Mouse (Mus musculus) brain, embryonic 14.5 days (tissue): Measurements from ENCODE around the gene Tex10.

Experiments used
- CTCF ChIP-seq: fragments of 200-500 bp; IDR thresholded peaks from 2 replicates; pipeline ENCODE4 v1.5.1; 2012; ENCODE audit warnings: inconsistent platforms, mild to moderate bottlenecking, moderate library complexity, borderline replicate concordance; ENCODE audit not compliant: insufficient read depth, insufficient read length; ENCODE audit errors: extremely low read depth
- POLR2A ChIP-seq: fragments of 200-500 bp; IDR thresholded peaks from 2 replicates; pipeline ENCODE4 v1.6.1; 2012; ENCODE audit warnings: mild to moderate bottlenecking, inconsistent platforms, borderline replicate concordance; ENCODE audit not compliant: poor library complexity, insufficient read depth, insufficient read length, severe bottlenecking; ENCODE audit errors: extremely low read depth

DNA sequence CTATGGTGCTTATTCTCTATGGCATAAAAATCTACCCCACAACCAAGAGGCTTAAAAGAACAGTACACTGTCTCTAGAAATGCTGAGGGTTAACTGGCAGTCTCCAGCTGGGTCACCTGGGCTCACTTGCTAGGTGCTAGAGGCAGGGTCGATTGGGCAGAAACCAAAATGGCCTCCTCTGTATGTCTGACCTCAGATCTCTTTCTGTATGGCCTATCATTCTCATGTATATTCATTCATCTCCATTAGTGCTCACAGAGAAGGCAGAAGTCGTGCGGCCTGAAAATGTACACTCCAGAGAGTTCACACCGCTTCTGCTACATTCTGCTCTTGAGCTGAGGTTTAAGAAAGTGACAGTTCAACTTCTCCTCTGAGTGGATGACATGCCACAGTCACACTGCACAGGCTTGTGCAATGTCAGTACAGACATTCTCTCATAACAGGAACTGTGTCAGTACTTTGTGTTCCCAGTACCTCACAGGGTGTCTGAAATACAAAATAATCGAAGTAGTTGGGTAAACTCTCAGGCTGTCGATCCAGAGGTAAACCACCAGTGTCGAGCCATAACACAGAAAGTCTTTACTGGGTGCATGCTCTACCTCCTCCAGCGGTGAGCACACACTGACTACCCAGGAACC is 54.3 kb downstream of the Tex10 start:
- no peak for TF ChIP-seq CTCF
- TF ChIP-seq POLR2A: no peak
